Mouse (Mus musculus) CH12F3 (cell line): ENCODE measurements around the gene Arhgef17.
"Not testable (repeated sequence)": the region's sequence is repeated elsewhere in the genome, so short reads cannot be mapped to it uniquely, and the experiment has no call there.

Source experiments
- in situ Hi-C: fragments of 300-500 bp; cut with MboI; formaldehyde crosslinking; loops from 2 replicates; pipeline ENCODE4 v1.14.3; 2020; ENCODE audit warnings: low sequenced_read_pairs

Arhgef17 gene

GRCm38 (mm10) chr7:100851481-100852356 lies 80.2 kb downstream of the Arhgef17 start:
- in situ Hi-C loops = no loop called here

DNA sequence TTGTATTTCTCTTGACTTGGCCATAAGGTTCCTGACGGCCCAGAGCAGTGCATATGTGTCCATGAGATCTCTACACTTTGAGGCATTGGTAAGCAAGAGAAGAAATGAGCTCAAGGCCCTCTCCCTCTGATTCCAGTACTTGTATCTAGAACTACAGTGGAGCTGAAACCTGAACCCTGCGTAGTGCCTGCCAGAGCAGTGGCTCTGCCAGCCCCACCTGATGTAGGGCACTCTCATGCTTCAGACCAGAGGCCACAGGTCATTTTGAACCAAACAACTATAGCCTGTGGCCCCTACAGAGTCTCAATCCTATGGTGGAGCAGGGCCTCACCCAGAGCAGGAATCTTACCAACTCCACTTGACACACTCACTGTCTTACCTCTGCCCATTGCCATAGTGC lies 82.4 kb downstream of the Arhgef17 start:
- in situ Hi-C loops = no loop called here

GRCm38 (mm10) chr7:100848744-100849143 lies 83.2 kb downstream of the Arhgef17 start:
- in situ Hi-C loops = no loop called here

DNA sequence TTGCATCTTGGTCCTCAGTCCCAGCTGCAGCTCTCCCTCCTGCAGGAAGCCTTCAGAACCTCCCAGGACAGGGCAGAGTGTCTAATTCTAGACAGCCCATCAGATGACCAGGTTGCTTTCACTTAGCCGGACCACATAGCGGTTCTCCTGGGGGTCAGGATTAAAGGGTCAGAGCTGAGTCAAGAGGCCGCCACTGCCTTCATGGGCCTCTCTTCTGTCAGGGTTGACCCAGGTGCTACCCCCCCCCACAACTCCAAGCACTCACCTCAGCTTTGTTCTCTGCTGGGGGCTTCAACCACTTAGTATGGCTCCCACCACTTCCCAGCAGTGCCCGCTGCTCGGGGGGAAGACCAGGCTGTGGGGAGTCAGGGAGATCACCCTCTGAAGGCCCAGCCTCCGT lies 84.8 kb downstream of the Arhgef17 start:
- in situ Hi-C loops = no loop called here

DNA sequence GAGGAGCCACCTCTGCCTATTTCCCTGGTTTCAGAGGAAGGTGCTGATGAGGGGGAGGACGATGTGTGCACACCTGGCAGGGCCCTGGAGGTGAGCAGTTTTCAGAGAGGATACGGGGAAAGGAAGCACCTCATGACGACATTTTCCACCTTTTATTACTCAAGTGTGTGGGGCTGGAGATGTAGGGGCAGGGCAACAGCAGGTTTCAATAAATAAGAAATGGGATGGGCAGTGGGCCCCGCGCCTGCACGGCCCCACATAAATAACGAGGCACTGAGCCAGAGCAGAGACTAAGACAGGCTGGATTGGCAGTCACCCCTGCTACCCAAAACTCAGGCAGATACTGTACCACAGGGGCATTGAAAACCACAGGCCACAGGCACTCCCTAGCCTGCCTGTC lies 85.9 kb downstream of the Arhgef17 start:
- in situ Hi-C loops = not testable (repeated sequence)

GRCm38 (mm10) chr7:100845412-100845811 lies 86.5 kb downstream of the Arhgef17 start:
- in situ Hi-C loops = no loop called here

DNA sequence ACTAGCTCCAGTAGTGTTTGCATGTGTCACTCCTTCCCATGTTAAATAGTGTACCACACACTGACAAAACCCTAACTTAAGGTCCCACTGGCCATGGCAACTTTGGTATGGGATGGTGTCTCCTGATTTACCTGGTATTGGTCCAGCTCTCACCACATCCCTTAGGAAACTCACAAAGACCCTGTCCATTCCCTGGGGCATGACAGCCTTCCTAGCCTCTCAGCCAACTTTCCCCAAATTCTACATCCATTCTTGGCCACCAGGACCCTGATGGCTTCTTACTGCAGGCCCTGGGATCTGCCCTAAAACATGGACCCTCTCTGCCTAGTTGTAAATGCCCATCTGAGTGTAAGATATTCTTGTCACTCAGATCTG lies 86.9 kb downstream of the Arhgef17 start:
- in situ Hi-C loops = no loop called here

GRCm38 (mm10) chr7:100844385-100845025 lies 87.4 kb downstream of the Arhgef17 start:
- in situ Hi-C loops = no loop called here

- in situ Hi-C loops = no loop called here
Measured at GRCm38 (mm10) chr7:100843866-100844265, 88.0 kb downstream of the Arhgef17 start.

DNA sequence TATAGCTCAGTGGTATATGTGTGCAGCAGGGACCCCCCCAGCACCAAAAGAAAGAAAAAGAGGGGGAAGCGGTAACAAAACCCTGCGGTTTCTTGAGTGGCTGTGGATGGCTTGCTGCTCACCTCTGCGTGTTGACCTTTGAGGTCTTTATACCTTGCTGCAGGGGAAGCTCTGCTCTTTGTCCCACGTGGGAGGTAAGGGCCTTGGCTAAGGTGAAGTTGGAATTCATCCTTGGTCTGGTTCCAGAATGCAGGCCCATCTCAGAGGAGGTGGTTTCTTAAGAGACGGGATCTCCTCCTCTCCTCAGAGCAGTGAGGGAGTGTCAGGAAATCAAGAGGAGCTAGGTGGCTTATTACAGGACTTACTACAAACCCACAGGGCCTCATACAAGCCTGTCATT lies 89.7 kb downstream of the Arhgef17 start:
- in situ Hi-C loops = no loop called here

- in situ Hi-C loops = no loop called here
Measured at GRCm38 (mm10) chr7:100841608-100842007, 90.3 kb downstream of the Arhgef17 start.

GRCm38 (mm10) chr7:100840906-100841305 lies 91.0 kb downstream of the Arhgef17 start:
- in situ Hi-C loops = no loop called here

DNA sequence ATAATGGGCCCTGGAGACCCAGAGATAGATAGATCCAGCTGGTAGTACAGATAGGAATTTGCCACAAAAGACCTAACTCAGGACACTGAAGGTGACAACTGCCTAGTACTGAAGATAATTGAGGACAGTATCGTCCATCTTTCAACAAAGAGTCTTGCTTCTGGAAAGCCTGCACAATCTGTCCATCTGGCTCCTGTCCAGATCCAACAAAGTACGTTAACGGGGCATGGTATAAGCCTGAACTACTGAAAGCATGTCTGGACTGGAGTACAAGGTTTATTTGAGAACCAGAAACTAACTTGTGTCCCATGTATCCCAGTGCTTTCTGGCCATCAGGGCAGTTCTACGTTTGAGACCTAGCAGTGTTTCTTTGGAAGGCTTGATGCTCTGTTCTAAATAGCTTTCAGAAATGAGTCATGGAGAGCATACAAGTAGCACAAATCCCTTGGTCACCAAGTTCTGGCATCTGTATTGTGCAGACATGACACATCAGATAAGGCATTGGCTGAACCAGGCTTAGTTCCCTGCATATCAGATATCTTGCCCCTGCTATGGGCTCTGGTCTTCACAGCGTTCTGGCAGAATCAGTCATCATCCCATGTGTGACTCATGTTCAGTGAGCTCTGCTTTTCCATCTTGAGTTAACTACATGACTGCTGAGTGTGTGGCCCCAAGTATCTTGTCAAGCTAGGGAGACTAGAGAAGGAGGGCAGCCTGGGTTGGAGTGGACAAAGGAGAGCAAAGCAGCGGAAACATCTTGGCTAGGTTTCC lies 92.1 kb downstream of the Arhgef17 start:
- in situ Hi-C loops = no loop called here

- in situ Hi-C loops = no loop called here
Measured at GRCm38 (mm10) chr7:100837701-100838100, 94.2 kb downstream of the Arhgef17 start.

- in situ Hi-C loops = no loop called here
Measured at GRCm38 (mm10) chr7:100836657-100837056, 95.2 kb downstream of the Arhgef17 start.

DNA sequence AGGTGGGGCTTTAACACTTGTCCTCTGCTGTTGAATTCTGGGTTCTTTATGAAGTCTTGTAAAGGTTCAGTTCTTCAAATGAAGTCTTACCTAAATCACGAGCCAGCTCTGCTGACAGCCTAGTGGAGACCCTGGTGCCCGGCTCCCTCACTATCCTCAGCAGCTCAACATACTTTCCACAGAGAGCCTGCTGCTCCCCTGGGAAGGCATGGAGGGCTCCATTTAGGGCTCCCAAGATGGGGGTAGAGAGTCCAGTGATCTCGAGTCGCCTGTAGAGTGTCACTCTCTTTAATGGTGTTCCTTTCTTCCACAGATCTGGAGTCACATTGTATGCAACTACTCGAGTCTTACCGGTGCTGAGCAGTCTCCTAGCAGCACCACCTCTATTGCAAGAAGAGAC lies 96.2 kb downstream of the Arhgef17 start:
- in situ Hi-C loops = no loop called here

DNA sequence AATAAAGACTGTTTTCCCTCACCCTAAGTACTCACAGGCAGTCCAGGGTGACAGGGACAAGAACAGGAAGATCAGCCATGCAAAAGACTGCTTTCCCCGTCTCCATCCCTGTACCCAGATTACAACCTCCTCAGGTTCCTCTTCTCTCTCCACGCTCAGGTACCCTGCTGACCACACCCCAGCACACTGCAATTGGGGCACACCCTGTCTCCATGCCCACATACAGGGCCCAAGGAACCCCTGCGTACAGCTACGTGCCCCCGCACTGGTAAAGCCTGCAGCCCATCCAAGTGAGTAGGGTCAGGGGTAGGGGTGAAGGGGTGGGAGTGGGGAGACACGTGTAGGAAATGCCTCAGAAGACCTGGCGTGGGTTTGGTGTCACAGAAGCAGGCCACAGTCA lies 96.7 kb downstream of the Arhgef17 start:
- in situ Hi-C loops = no loop called here

GRCm38 (mm10) chr7:100833859-100834258 lies 98.0 kb downstream of the Arhgef17 start:
- in situ Hi-C loops = no loop called here

- in situ Hi-C loops = no loop called here
Measured at GRCm38 (mm10) chr7:100828549-100828948, 103.4 kb downstream of the Arhgef17 start.

GRCm38 (mm10) chr7:100824661-100825060 lies 107.2 kb downstream of the Arhgef17 start:
- in situ Hi-C loops = loop anchor here (25.0 kb wide), 1 partner anchor 287 kb away; the partner anchor contains the start of gene Coa4
